Mouse (Mus musculus) heart, embryonic 11.5 days (tissue): ENCODE results near the gene B130006D01Rik. TPM values are rescaled to one million over a fixed set of nuclear protein-coding genes. Genes with fewer than 3 reads are reported as not detected.
A peak's percentile ranks its signal among the peaks of the same experiment; 100 is the strongest.

ENCODE experiments used
- ATAC-seq: fragments of 200-750 bp; cut with Nextera tagmentation; replicated peaks from 2 replicates; pipeline ENCODE4 v1.8.0; 2017; ENCODE audit warnings: moderate library complexity; ENCODE audit not compliant: insufficient number of reproducible peaks, low FRiP score, low TSS enrichment
- H3K27ac ChIP-seq: fragments of 300-500 bp; sonication (generic); 2 replicates; pipeline ENCODE4 v1.5.1; 2014; ENCODE audit warnings: mild to moderate bottlenecking, low read depth, low read length
- H3K27me3 ChIP-seq: fragments of 300-500 bp; sonication (generic); 2 replicates; pipeline ENCODE4 v1.6.1; 2014; ENCODE audit warnings: mild to moderate bottlenecking, low read length, mixed read lengths; ENCODE audit not compliant: control insufficient read depth, insufficient read depth
- H3K36me3 ChIP-seq: fragments of 300-500 bp; sonication (generic); 2 replicates; pipeline ENCODE4 v1.6.1; 2014; ENCODE audit warnings: mild to moderate bottlenecking, low read length, moderate library complexity, mixed read lengths; ENCODE audit not compliant: control insufficient read depth, insufficient read depth
- H3K4me1 ChIP-seq: fragments of 300-500 bp; sonication (generic); 2 replicates; pipeline ENCODE4 v1.6.1; 2014; ENCODE audit warnings: low read length; ENCODE audit not compliant: control insufficient read depth, insufficient read depth
- H3K4me2 ChIP-seq: fragments of 300-500 bp; sonication (generic); 2 replicates; pipeline ENCODE4 v1.6.1; 2014; ENCODE audit warnings: mild to moderate bottlenecking, moderate library complexity
- H3K4me3 ChIP-seq: fragments of 300-500 bp; sonication (generic); 2 replicates; pipeline ENCODE4 v1.5.1; 2014; ENCODE audit warnings: low read depth, low read length
- H3K9ac ChIP-seq: fragments of 300-500 bp; sonication (generic); 2 replicates; pipeline ENCODE4 v1.6.1; 2014; ENCODE audit warnings: mild to moderate bottlenecking, low read depth, low read length, moderate library complexity
- H3K9me3 ChIP-seq: fragments of 300-500 bp; sonication (generic); replicated peaks from 2 replicates; pipeline ENCODE4 v1.6.1; 2016; ENCODE audit warnings: low read length; ENCODE audit not compliant: control insufficient read depth
- WGBS: fragments of 180-500 bp; shearing (Covaris S2); extraction: QIAGEN DNeasy Blood & Tissue Kit; methylation state at CpG from one replicate; pipeline ENCODE4 v1.1.7; 2014; ENCODE audit not compliant: insufficient replicate concordance; 5-methylcytosine and 5-hydroxymethylcytosine counted together
- polyA plus RNA-seq: library from polyadenylated mRNA; unstranded; fragments of >200 nt; fragmentation: Nextera tagmentation; extraction: Ambion mirVana; gene quantifications from 2 replicates; pipeline ENCODE4 v1.2.1, GENCODE M21; 2014

Gene B130006D01Rik
- polyA plus RNA-seq, result 0.70 and 1.1 TPM in 2 replicates

DNA sequence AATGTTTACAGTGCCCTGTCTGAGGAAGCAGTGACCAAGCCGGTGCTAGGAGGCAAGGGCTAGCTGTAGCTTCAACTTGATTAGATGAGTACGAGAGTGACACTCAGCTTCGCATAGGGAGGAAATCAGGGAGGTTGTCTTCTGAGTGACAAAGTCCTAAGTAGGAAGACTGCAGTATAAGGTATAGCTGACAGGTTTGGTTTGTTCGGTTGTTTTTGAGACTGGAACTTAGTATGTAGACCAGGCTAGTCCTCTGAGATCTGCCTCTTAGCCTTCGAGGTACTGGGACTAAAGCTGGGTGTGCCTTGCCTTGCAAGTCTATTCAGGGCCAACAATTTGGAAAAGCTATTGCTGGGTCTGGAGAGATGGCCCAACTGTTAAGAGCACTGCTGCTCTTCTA, at the start of gene B130006D01Rik:
TSS of gene B130006D01Rik (plus strand) at position 301 of the 400 bp plus-strand sequence.
- H3K4me2 ChIP-seq, result no peak within 1 kb of the TSS
- no peak within 1 kb of the TSS for H3K9ac ChIP-seq
- H3K9me3 ChIP-seq, result no peaks in the 10 kb centered on the region
- WGBS, result 89% methylated on average over 5 of the region's 5 CpGs
- H3K4me3 ChIP-seq, result no peak within 1 kb of the TSS
- H3K27ac ChIP-seq, result no peak within 1 kb of the TSS
- no peaks in the 10 kb centered on the region for H3K36me3 ChIP-seq
- no peaks in the 10 kb centered on the region for H3K27me3 ChIP-seq
- no peaks in the 10 kb centered on the region for H3K4me1 ChIP-seq
- ATAC-seq, result no peak

DNA sequence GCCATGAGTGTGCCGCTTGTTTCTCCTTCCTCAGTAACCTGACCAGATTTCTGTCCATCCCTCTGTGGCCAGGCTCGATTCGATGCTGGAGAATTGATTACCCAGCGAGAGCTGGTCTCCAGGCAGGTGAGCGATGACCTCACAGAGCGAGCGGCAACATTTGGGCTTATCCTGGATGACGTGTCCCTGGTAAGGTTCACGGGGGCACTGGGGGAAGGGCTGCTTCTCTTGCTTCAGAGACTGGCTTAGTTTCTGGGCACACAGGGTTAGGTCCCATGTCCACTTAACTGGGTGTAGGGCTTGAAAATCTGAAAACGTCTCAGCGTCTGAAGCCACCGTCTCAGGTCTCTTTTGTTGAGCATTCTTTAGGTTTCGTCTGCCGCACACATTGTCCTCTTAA, 47.9 kb upstream of the B130006D01Rik start:
- H3K27ac ChIP-seq, result no peak overlapping the region
- H3K36me3 ChIP-seq, result peaks cover 33% of the 10 kb centered on the region
- H3K4me2 ChIP-seq, result no peak overlapping the region
- H3K4me3 ChIP-seq, result no peak overlapping the region
- no peaks in the 10 kb centered on the region for H3K27me3 ChIP-seq
- no peak overlapping the region for H3K9ac ChIP-seq
- H3K4me1 ChIP-seq, result peaks cover 3% of the 10 kb centered on the region; the same call in 1 of the 2 replicates
- 91% methylated on average over 14 of the region's 14 CpGs for WGBS
- no peak for ATAC-seq
- H3K9me3 ChIP-seq, result no peaks in the 10 kb centered on the region

DNA sequence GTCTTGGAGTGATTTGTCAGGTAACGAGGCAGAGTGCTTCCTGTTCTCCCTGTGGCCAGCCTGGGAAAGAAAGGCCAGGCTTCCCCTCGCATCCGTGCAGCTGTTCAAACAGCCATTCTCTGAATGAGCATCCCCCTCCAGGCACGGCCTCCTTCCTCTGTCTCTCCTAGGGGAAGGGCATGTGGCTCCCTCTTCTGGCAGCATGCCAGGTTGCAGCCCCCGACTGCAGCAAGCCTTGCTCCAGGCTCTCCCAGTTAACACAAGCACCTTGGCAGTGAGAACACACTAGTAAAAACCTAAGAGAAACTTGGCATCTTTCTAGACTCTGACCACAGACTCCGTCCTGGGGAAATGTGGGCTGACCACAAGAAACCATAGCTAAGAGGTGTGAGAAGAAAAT, 47.1 kb upstream of the B130006D01Rik start:
- no peak overlapping the region for H3K27ac ChIP-seq
- 28% methylated on average over 6 of the region's 6 CpGs for WGBS
- no peak overlapping the region for H3K9ac ChIP-seq
- no peak overlapping the region for H3K4me3 ChIP-seq
- peaks cover 5% of the 10 kb centered on the region; the same call in 1 of the 2 replicates for H3K4me1 ChIP-seq
- H3K9me3 ChIP-seq, result no peaks in the 10 kb centered on the region
- peaks cover 30% of the 10 kb centered on the region for H3K36me3 ChIP-seq
- ATAC-seq, result no peak
- H3K4me2 ChIP-seq, result no peak overlapping the region
- H3K27me3 ChIP-seq, result no peaks in the 10 kb centered on the region

DNA sequence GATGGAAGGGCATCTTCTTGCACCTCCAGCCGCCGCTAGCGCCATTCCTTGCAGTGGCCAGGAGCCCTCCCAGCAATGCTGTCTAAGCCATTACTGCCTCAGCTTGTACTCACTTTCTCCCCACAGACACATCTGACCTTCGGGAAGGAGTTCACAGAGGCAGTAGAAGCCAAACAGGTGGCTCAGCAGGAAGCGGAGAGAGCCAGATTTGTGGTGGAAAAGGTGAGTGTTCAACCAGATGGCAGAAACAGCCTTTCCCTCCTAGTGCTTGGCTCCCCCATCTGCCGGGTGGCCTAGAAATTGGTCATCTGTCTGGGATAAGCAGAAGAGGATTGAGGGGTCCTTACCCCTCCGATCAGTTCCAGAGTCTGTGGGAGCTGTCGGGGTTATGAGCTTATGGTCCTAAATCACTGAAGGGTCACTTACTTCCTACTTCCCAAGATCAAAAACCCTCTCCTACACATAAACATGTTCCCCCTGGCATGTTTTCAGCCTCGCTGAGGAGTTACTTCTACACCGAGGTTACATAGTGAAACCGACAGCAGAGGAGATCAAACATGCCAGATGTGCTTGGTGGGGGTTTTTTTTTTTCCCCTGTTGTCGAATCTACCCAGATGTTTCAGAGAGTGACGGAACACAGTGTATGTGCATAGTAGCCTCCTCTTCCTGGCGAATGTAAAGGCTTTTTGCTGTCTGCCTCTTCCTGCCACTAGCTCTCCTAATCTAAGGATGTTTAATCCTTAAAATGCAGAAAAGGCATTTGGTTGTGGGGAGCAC, 45.3 kb upstream of the B130006D01Rik start:
- peaks cover 13% of the 10 kb centered on the region for H3K4me1 ChIP-seq
- 82% methylated on average over 14 of the region's 14 CpGs for whole genome bisulfite sequencing
- peaks cover 30% of the 10 kb centered on the region for H3K36me3 ChIP-seq
- H3K9ac ChIP-seq, result no peak overlapping the region
- H3K4me2 ChIP-seq, result no peak overlapping the region
- H3K4me3 ChIP-seq, result no peak overlapping the region
- H3K27me3 ChIP-seq, result no peaks in the 10 kb centered on the region
- no peak for ATAC-seq
- no peaks in the 10 kb centered on the region for H3K9me3 ChIP-seq
- H3K27ac ChIP-seq, result no peak overlapping the region

DNA sequence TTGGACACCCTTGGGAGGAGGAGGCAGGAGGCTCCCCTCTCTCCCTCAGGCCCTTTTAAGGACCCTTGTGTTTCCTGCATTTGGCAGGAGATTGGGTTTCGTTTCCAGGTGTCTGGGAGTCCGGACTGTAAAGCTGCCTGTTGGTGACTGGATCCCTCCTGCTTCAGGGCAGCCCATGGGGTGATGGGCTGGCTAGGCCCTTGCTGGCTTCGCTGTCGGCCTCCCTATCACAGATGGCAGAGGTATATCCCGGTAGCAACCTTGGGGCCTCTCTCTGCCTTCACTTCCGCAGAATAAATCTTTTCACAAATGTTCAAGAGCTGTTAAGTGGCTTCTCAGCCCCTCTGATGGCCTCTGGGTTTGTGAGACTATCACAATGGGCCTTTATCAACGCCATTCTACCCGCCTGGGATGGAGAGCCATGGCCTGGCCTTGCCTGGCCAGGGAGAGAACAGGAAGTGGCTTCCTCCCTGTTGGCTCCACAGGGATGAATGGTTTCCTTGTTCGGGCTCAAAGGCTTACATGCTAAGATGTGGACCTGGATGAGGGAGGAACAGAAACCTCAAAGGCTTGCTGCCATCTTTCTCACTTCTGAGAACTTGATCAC, 41.3 kb upstream of the B130006D01Rik start:
- 51% methylated on average over 9 of the region's 9 CpGs for WGBS
- Histone ChIP-seq H3K27ac (peak overlapping the region; percentile 66), H3K4me1 (peaks cover 9% of the 10 kb centered on the region), H3K27me3 (no peaks in the 10 kb centered on the region), H3K36me3 (peaks cover 24% of the 10 kb centered on the region), H3K4me2 (no peak overlapping the region), H3K4me3 (no peak overlapping the region), H3K9me3 (no peaks in the 10 kb centered on the region), H3K9ac (peak overlapping the region; percentile 16; the same call in 1 of the 2 replicates)
- no peak for ATAC-seq

DNA sequence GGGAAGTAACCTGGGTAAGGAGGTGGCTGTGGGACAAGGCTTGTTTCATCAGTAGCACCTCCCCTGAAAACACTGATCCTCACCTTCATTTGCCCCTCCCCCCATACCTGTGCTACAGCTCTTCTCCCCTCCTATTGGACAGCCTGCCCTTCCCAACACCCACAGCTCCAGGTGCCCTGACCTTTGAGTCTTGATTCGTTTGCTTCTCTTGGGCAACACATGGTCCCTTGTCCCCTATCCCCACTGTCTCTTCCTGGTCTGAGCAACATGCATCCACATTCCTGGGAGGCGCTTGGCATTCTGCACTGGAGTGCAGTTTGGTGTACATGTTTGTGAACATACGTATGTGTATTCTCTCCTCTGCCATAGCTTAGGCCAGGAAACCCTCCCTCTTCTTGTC, 40.4 kb upstream of the B130006D01Rik start:
- Histone ChIP-seq H3K4me2 (no peak overlapping the region), H3K9ac (no peak overlapping the region), H3K27ac (no peak overlapping the region), H3K4me3 (no peak overlapping the region), H3K27me3 (no peaks in the 10 kb centered on the region), H3K4me1 (peaks cover 9% of the 10 kb centered on the region), H3K36me3 (peaks cover 15% of the 10 kb centered on the region), H3K9me3 (no peaks in the 10 kb centered on the region)
- 86% methylated on average over 3 of the region's 3 CpGs for WGBS
- ATAC-seq, result no peak

DNA sequence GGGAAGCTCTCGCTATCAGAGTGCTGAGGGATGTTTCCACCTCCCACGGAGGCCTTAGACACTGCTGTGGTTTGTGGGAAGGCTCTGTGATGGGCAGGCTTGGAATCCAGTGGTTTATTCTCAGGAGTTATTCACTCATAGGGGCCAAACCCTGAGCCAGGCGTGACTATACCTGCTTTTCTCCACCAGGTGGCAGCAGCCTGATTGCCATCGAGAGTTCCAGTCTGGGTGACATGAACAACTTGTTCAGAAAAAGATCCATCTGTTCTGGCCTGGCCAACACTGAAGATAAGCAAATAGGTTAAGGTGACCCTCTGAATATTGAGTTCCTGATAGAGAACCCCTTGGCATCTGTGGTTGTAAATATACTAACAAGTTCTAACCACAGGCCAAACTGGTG, 37.4 kb upstream of the B130006D01Rik start:
- H3K4me2 ChIP-seq, result no peak overlapping the region
- 4% methylated on average over 4 of the region's 4 CpGs for WGBS
- H3K9me3 ChIP-seq, result no peaks in the 10 kb centered on the region
- H3K36me3 ChIP-seq, result 0 out of 2 replicates have a peak, but pooled peaks cover 3% of the 10 kb centered on the region
- H3K27me3 ChIP-seq, result no peaks in the 10 kb centered on the region
- no peak overlapping the region for H3K9ac ChIP-seq
- ATAC-seq, result no peak
- no peak overlapping the region for H3K4me3 ChIP-seq
- peaks cover 20% of the 10 kb centered on the region for H3K4me1 ChIP-seq
- no peak overlapping the region for H3K27ac ChIP-seq

DNA sequence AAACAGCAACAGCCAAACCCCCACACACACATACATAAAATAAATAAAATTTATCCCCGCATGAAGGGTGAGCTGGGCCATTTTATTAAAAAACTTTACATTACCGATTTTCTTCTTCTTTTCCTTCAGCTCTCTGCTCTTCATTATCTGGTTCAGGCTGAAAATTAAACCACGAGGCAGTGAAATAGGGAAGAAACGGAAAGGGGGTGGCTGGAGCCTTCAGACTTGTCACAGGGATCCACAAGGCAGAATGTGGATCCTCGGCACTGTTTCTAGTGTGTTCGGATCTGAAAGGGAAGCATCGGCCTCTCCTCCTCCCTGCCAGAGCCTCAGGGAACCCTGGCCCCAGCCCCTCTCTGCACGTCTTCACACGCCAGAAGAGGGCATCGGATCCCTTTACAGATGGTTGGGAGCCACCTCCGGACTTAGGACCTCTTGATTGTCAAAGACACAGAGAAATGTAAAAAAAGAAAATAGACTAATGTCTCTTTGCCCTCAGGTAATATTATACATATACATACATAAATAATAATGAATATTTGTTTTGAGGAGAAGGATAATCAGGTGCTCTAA, 36.2 kb upstream of the B130006D01Rik start:
- no peak overlapping the region for H3K9ac ChIP-seq
- H3K27me3 ChIP-seq, result no peaks in the 10 kb centered on the region
- peaks cover 10% of the 10 kb centered on the region for H3K4me1 ChIP-seq
- H3K36me3 ChIP-seq, result 0 out of 2 replicates have a peak, but pooled peaks cover 1% of the 10 kb centered on the region
- no peaks in the 10 kb centered on the region for H3K9me3 ChIP-seq
- no peak overlapping the region for H3K27ac ChIP-seq
- 34% methylated on average over 11 of the region's 11 CpGs for WGBS
- no peak overlapping the region for H3K4me2 ChIP-seq
- ATAC-seq, result no peak
- H3K4me3 ChIP-seq, result no peak overlapping the region
